Mouse (Mus musculus): ENCODE results near the gene Fxyd5. TPM values are rescaled to one million over a fixed set of nuclear protein-coding genes. Genes with fewer than 3 reads are reported as not detected.
A peak's percentile ranks its signal among the peaks of the same experiment; 100 is the strongest.

Fxyd5 gene
- polyA plus RNA-seq, 1 experiment from 2014 or later, result 44.7 TPM

DNA sequence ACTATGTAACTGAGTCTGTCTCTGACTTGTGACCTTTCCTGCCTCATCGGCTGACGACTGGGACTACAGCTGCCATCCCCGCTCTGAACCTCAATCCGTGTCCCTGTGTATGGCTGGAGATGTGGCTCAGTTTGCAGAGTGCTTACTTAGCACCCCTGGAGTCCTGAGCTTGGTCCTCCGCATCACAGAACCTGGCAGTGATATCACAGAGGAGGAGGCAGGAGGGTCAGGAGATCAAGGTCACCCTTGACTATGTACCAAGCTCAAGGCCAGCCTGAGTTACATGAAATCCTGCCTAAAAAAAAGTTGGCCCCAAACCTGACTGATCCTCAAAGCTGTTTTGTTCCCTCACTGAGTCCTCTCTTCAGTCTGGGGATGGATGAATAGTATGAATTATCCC is 15.4 kb upstream of the Fxyd5 start:
- peaks cover 18% of the 10 kb centered on the region for H3K4me1 ChIP-seq (ENCODE audit: control insufficient read depth, insufficient read depth, low read length)
- H3K27ac ChIP-seq (ENCODE audit: low read length), result no peak overlapping the region
- no peaks in the 10 kb centered on the region for H3K9me3 ChIP-seq (replicated peaks; ENCODE audit: control insufficient read depth, low read length)
- 69% methylated on average over 5 of the region's 5 CpGs for WGBS
- no peak overlapping the region for H3K4me3 ChIP-seq (ENCODE audit: low read length)
- no peak overlapping the region for H3K4me2 ChIP-seq (ENCODE audit: low read depth, low read length)
- H3K36me3 ChIP-seq (ENCODE audit: control insufficient read depth, insufficient read depth), result no peaks in the 10 kb centered on the region
- 0 out of 2 replicates have a peak, but pooled peaks cover 2% of the 10 kb centered on the region for H3K27me3 ChIP-seq (ENCODE audit: control insufficient read depth, insufficient read depth, low read length)
- H3K9ac ChIP-seq (ENCODE audit: low read length), result no peak overlapping the region
- ATAC-seq (replicated peaks; ENCODE audit: extremely low read depth, insufficient read depth, low FRiP score), result no peak

DNA sequence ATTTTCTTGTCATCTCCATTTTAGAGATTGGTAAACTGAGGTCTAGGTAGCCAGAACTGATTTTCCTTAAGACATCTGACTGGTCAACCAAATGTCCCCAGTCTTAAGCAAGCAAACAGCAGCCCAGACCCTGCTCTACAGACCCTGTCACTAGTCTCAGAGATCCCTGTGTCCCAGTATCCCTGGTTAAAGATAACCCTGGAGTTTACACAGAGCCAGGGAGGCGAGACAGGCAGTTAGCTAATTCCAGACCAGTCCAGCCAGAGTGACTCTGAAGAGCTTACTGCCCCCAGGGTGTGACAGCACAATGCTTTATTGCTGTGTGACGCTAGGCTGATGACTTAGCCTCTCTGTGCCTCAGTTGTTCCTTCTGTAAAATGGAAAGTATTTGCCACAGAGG is 14.8 kb upstream of the Fxyd5 start, which contains the start of gene Fxyd1:
TSS of gene Fxyd1 (minus strand) at position 129 of the 400 bp plus-strand sequence.
- peak within 1 kb of the TSS; percentile 98 for H3K27ac ChIP-seq (ENCODE audit: low read length)
- H3K4me1 ChIP-seq (ENCODE audit: control insufficient read depth, insufficient read depth, low read length), result peaks cover 24% of the 10 kb centered on the region
- H3K9ac ChIP-seq (ENCODE audit: low read length), result peak within 1 kb of the TSS; percentile 6; the same call in 1 of the 2 replicates
- no peaks in the 10 kb centered on the region for H3K36me3 ChIP-seq (ENCODE audit: control insufficient read depth, insufficient read depth)
- ATAC-seq (replicated peaks; ENCODE audit: extremely low read depth, insufficient read depth, low FRiP score), result no peak
- H3K4me3 ChIP-seq (ENCODE audit: low read length), result no peak within 1 kb of the TSS
- H3K4me2 ChIP-seq (ENCODE audit: low read depth, low read length), result peak within 1 kb of the TSS; percentile 3; the same call in 1 of the 2 replicates
- no peaks in the 10 kb centered on the region for H3K9me3 ChIP-seq (replicated peaks; ENCODE audit: control insufficient read depth, low read length)
- H3K27me3 ChIP-seq (ENCODE audit: control insufficient read depth, insufficient read depth, low read length), result peaks cover 5% of the 10 kb centered on the region; the same call in 1 of the 2 replicates
- 80% methylated on average over 2 of the region's 2 CpGs for WGBS

DNA sequence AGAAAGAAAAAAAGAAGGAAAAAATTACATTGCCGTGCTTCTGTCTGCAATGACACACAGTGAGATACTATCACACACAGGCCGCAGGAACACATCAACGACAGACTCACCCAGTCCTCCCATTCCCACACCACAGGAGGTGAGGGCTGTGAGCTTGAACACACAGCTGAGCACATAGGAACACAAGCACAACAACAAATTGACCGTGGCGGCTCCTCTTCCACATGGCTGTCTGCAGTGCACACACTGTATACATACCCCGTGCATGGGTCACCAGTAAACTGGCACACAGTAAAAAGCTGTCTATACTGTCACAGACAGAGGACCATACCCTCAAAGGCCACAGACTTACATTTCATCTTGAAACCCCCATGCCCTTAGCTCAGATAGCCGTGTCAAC is 14.2 kb upstream of the Fxyd5 start:
- H3K36me3 ChIP-seq (ENCODE audit: control insufficient read depth, insufficient read depth), result no peaks in the 10 kb centered on the region
- WGBS, result 72% methylated on average over 7 of the region's 7 CpGs
- peaks cover 10% of the 10 kb centered on the region for H3K27me3 ChIP-seq (ENCODE audit: control insufficient read depth, insufficient read depth, low read length)
- H3K9ac ChIP-seq (ENCODE audit: low read length), result no peak overlapping the region
- H3K4me1 ChIP-seq (ENCODE audit: control insufficient read depth, insufficient read depth, low read length), result peaks cover 30% of the 10 kb centered on the region
- no peak overlapping the region for H3K4me2 ChIP-seq (ENCODE audit: low read depth, low read length)
- no peaks in the 10 kb centered on the region for H3K9me3 ChIP-seq (replicated peaks; ENCODE audit: control insufficient read depth, low read length)
- H3K27ac ChIP-seq (ENCODE audit: low read length), result peak overlapping the region; percentile 98
- ATAC-seq (replicated peaks; ENCODE audit: extremely low read depth, insufficient read depth, low FRiP score), result no peak
- H3K4me3 ChIP-seq (ENCODE audit: low read length), result no peak overlapping the region

DNA sequence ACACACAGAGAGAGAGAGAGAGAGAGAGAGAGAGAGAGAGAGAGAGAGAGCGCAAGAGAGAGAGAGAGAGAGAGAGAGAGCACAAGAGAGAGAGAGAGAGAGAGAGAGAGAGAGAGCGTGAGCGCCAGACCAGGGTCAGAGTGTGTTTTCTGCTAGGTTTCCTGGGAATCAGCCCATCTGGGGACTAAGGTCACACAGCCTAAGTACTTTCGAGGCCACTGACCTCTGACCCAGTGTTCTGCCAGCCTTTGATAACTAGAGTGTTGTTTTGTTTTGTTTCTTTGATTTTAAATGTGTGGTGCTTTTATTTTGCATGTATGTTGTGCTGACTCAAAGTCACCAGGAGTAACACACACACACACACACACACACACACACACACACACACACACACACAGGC is 13.6 kb upstream of the Fxyd5 start:
- Histone ChIP-seq H3K27ac (ENCODE audit: low read length) (peak overlapping the region; percentile 98), H3K36me3 (ENCODE audit: control insufficient read depth, insufficient read depth) (no peaks in the 10 kb centered on the region), H3K27me3 (ENCODE audit: control insufficient read depth, insufficient read depth, low read length) (peaks cover 16% of the 10 kb centered on the region), H3K4me2 (ENCODE audit: low read depth, low read length) (peak overlapping the region; percentile 3; the same call in 1 of the 2 replicates), H3K4me3 (ENCODE audit: low read length) (no peak overlapping the region), H3K9ac (ENCODE audit: low read length) (peak overlapping the region; percentile 6; the same call in 1 of the 2 replicates), H3K4me1 (ENCODE audit: control insufficient read depth, insufficient read depth, low read length) (peaks cover 36% of the 10 kb centered on the region), H3K9me3 (replicated peaks; ENCODE audit: control insufficient read depth, low read length) (no peaks in the 10 kb centered on the region)
- 10% methylated on average over 3 of the region's 4 CpGs for WGBS
- ATAC-seq (replicated peaks; ENCODE audit: extremely low read depth, insufficient read depth, low FRiP score), result no peak

DNA sequence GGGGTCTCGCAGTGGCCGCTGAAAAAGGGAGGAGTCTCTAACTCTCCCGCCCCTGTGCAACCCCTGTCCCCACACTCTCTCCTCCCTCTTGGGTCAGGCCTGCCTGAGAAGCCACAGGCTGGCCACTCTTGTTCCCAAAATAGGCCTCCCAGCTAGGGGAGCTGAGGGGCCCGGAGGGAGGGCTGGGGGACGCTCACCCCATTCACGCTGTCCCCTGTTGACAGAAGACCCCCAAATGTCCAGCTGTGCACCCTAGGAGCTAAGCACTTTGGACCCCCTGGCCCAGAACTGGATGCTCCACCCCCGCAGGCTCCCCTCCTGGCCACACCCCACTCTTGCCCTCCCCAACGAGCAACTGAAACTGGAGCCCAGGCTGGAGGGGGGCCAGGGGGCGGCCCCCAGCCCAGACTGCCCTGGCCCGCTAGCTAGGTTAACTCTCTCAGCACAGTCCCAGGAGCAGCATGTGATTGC is 13.1 kb upstream of the Fxyd5 start:
- 6% methylated on average over 10 of the region's 10 CpGs for WGBS
- peak overlapping the region; percentile 76 for H3K4me2 ChIP-seq (ENCODE audit: low read depth, low read length)

DNA sequence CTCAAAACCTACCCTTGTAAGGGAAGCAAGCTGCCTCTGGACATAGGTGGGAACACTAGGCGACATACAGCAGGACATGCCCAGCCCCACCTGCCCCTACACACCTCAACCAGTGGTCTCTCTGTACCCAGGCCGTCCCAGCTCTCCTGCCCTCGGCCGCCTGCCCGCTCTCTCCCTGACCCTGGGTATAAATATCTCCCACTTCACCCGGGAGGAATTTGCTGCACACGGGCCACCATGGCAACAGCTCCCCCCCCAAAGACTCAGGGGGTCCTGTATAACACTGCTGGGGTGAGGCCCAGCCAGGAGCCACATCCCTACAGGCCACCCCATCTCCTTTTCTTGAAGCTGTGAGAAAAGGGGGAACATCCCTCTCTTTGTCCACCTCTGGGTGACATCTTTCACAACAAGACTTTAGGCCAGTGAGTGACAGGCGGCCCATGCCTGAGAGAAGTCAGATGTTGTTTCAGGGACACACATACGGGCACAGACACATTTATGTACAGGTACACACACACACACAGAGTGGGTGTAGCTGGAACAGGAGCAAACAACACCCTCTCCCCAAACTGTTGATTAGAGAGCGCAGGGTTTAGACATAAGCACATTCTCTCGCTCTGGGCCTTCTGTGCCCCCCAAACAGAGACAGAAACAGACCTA is 12.5 kb upstream of the Fxyd5 start:
- peak; percentile 34 for ATAC-seq (replicated peaks; ENCODE audit: extremely low read depth, insufficient read depth, low FRiP score)
- 26% methylated on average over 11 of the region's 11 CpGs for WGBS
- H3K27me3 ChIP-seq (ENCODE audit: control insufficient read depth, insufficient read depth, low read length), result peaks cover 21% of the 10 kb centered on the region

More for the DNA sequence above, 13.1 kb upstream of the Fxyd5 start:
- Histone ChIP-seq H3K27ac (ENCODE audit: low read length) (peak overlapping the region; percentile 98), H3K4me1 (ENCODE audit: control insufficient read depth, insufficient read depth, low read length) (peaks cover 38% of the 10 kb centered on the region), H3K9ac (ENCODE audit: low read length) (peak overlapping the region; percentile 84), H3K4me3 (ENCODE audit: low read length) (peak overlapping the region; percentile 57), H3K9me3 (replicated peaks; ENCODE audit: control insufficient read depth, low read length) (no peaks in the 10 kb centered on the region), H3K36me3 (ENCODE audit: control insufficient read depth, insufficient read depth) (no peaks in the 10 kb centered on the region), H3K27me3 (ENCODE audit: control insufficient read depth, insufficient read depth, low read length) (peaks cover 20% of the 10 kb centered on the region)
- ATAC-seq (replicated peaks; ENCODE audit: extremely low read depth, insufficient read depth, low FRiP score), result peak; percentile 90

DNA sequence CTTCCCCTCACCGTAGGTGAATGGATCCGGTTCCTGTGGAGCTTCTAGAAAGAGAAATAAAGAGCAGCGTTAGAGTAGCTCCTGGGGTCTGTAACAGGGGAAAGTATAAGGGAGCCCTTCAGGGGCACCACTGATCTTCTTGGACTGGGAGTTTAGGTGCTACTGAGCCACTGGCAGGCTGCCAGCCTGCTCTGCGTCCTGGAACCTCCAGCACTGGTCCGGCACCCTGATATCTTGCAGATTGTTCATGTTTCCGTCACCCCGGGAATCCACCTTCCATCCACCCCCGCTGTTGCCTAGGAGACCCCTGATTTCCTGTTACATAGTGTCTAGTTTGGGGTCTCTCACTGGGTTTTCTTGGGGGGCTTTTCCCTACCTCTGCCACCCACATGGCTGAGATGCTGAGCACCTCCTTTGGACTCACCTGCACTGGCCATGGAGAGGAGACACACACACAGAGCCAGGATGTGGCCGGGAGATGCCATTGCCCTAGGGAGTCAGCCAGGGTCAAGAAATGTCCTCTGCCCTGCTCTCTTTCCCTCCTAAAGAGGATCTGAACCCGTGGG is 11.7 kb upstream of the Fxyd5 start:
- Histone ChIP-seq H3K27me3 (ENCODE audit: control insufficient read depth, insufficient read depth, low read length) (peaks cover 26% of the 10 kb centered on the region), H3K9ac (ENCODE audit: low read length) (peak overlapping the region; percentile 84), H3K36me3 (ENCODE audit: control insufficient read depth, insufficient read depth) (no peaks in the 10 kb centered on the region), H3K4me3 (ENCODE audit: low read length) (peak overlapping the region; percentile 57), H3K4me1 (ENCODE audit: control insufficient read depth, insufficient read depth, low read length) (peaks cover 44% of the 10 kb centered on the region), H3K4me2 (ENCODE audit: low read depth, low read length) (peak overlapping the region; percentile 76), H3K9me3 (replicated peaks; ENCODE audit: control insufficient read depth, low read length) (no peaks in the 10 kb centered on the region), H3K27ac (ENCODE audit: low read length) (peak overlapping the region; percentile 98)
- 18% methylated on average over 10 of the region's 10 CpGs for whole genome bisulfite sequencing
- no peak for ATAC-seq (replicated peaks; ENCODE audit: extremely low read depth, insufficient read depth, low FRiP score)

More for the DNA sequence above, 12.5 kb upstream of the Fxyd5 start:
- Histone ChIP-seq H3K9ac (ENCODE audit: low read length) (peak overlapping the region; percentile 84), H3K36me3 (ENCODE audit: control insufficient read depth, insufficient read depth) (no peaks in the 10 kb centered on the region), H3K4me2 (ENCODE audit: low read depth, low read length) (peak overlapping the region; percentile 76), H3K4me1 (ENCODE audit: control insufficient read depth, insufficient read depth, low read length) (peaks cover 43% of the 10 kb centered on the region), H3K4me3 (ENCODE audit: low read length) (peak overlapping the region; percentile 57), H3K27ac (ENCODE audit: low read length) (peak overlapping the region; percentile 98), H3K9me3 (replicated peaks; ENCODE audit: control insufficient read depth, low read length) (no peaks in the 10 kb centered on the region)

DNA sequence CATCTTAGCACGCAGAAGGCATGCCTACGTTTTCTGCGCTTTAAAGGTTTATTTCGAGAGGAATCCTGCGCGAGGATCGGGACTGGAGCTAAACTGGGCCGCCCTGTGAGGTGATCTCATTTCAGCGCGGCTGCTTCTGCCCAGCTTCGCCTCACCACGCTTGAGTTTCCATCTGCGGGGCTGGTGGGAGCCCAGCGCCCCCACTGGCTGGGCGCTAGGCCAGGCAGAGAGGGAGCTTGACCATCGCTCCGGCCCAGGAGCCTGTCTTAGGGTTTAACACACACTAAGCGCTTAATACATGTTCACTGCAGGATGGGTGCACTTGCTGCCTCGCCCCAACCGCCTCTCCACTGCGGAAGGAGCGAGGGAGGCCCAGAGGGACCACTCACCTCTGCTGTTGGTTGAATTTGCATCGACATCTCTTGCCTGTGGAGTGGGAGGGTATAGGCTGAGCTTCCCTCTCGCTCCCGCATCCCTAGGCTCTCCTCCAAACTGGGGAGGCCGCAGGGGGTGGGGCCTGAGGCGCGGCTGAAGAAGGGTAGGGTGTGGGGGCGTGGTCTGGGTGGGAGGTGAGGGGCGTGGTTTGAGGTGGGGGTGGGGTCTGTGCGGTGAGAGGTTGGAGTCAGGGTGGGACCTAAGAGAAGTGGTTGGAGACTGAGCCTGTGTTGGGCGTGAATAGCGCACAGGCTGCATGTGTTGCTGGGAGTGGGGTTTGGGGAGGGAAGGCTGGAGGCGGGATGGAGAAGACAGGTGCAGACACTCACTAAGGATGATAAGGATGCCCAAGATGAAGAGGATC is 10.6 kb upstream of the Fxyd5 start:
- Histone ChIP-seq H3K9ac (ENCODE audit: low read length) (peak overlapping the region; percentile 50), H3K27me3 (ENCODE audit: control insufficient read depth, insufficient read depth, low read length) (peaks cover 26% of the 10 kb centered on the region), H3K4me2 (ENCODE audit: low read depth, low read length) (peak overlapping the region; percentile 76), H3K9me3 (replicated peaks; ENCODE audit: control insufficient read depth, low read length) (no peaks in the 10 kb centered on the region), H3K4me1 (ENCODE audit: control insufficient read depth, insufficient read depth, low read length) (peaks cover 42% of the 10 kb centered on the region), H3K36me3 (ENCODE audit: control insufficient read depth, insufficient read depth) (no peaks in the 10 kb centered on the region), H3K4me3 (ENCODE audit: low read length) (peak overlapping the region; percentile 57), H3K27ac (ENCODE audit: low read length) (peak overlapping the region; percentile 4; the same call in 1 of the 2 replicates)
- 3% methylated on average over 34 of the region's 34 CpGs for WGBS
- peak; percentile 4; the same call in 1 of the 2 replicates for ATAC-seq (replicated peaks; ENCODE audit: extremely low read depth, insufficient read depth, low FRiP score)
